Mouse (Mus musculus) liver, embryonic 14.5 days (tissue): Measurements from ENCODE around the gene Tmem135. TPM values are rescaled to one million over a fixed set of nuclear protein-coding genes. Genes with fewer than 3 reads are reported as not detected.

Experiments
- ATAC-seq: fragments of 200-750 bp; cut with Nextera tagmentation; 2 replicates; pipeline ENCODE4 v1.8.0; 2017; ENCODE audit warnings: moderate number of reproducible peaks, mild to moderate bottlenecking, moderate library complexity; ENCODE audit not compliant: insufficient read depth
- DNase-seq, 3 experiments: peaks; one replicate each; pipeline ENCODE4 v3.0.0-alpha.2; 2012 to 2013; ENCODE audit warnings: low read depth in 3 of 3, low spot score in 3 of 3
- H3K27ac ChIP-seq: fragments of 300-500 bp; sonication (generic); 2 replicates; pipeline ENCODE4 v1.5.1; 2014; ENCODE audit warnings: moderate library complexity, mild to moderate bottlenecking, control low read depth, inconsistent platforms
- H3K27me3 ChIP-seq: fragments of 300-500 bp; sonication (generic); 2 replicates; pipeline ENCODE4 v1.6.1; 2014; ENCODE audit warnings: mild to moderate bottlenecking, low read length, moderate library complexity; ENCODE audit not compliant: control insufficient read depth, insufficient read depth
- H3K36me3 ChIP-seq: fragments of 300-500 bp; sonication (generic); replicated peaks from 2 replicates; pipeline ENCODE4 v1.6.1; 2014; ENCODE audit warnings: low read depth; ENCODE audit not compliant: control insufficient read depth, insufficient read depth
- H3K4me1 ChIP-seq, 2 experiments: fragments of 200-500 bp in 1 of 2; fragments of 300-500 bp in 1 of 2; sonication (generic) in 1 of 2; replicated peaks; 2 replicates each; pipeline ENCODE4 v1.6.1; 2012 to 2014; ENCODE audit warnings: antibody characterized with exemption in 1 of 2, inconsistent platforms in 1 of 2, low read length in 1 of 2; ENCODE audit not compliant: control insufficient read depth in 2 of 2, insufficient read depth in 2 of 2
- H3K4me2 ChIP-seq: fragments of 300-500 bp; sonication (generic); 2 replicates; pipeline ENCODE4 v1.6.1; 2014; ENCODE audit warnings: low read depth, mild to moderate bottlenecking, control low read depth, moderate library complexity
- H3K4me3 ChIP-seq, 2 experiments: fragments of 200-500 bp in 1 of 2; fragments of 300-500 bp in 1 of 2; sonication (generic) in 1 of 2; 2 replicates each; pipeline ENCODE4 v1.5.1; 2012 to 2014; ENCODE audit warnings: low read depth in 2 of 2, low read length in 2 of 2, mild to moderate bottlenecking in 2 of 2, control low read depth in 1 of 2, inconsistent platforms in 1 of 2, moderate library complexity in 1 of 2; ENCODE audit not compliant: insufficient read depth in 1 of 2
- H3K9ac ChIP-seq: fragments of 300-500 bp; sonication (generic); replicated peaks from 2 replicates; pipeline ENCODE4 v1.6.1; 2014; ENCODE audit warnings: mild to moderate bottlenecking, control low read depth, moderate library complexity
- H3K9me3 ChIP-seq: fragments of 300-500 bp; sonication (generic); 2 replicates; pipeline ENCODE4 v1.6.1; 2016; ENCODE audit warnings: low read length, mixed read lengths; ENCODE audit not compliant: control insufficient read depth
- CTCF ChIP-seq: IDR thresholded peaks from 2 replicates; pipeline ENCODE4 v1.5.1; 2016; ENCODE audit warnings: antibody characterized with exemption, low read depth, control low read depth
- EP300 ChIP-seq: IDR thresholded peaks from 2 replicates; pipeline ENCODE4 v1.6.1; 2016; ENCODE audit warnings: antibody characterized with exemption, low read depth
- WGBS: fragments of 180-500 bp; shearing (Covaris S2); extraction: QIAGEN DNeasy Blood & Tissue Kit; methylation state at CpG from one replicate; pipeline ENCODE4 v1.1.7; 2014; ENCODE audit not compliant: insufficient replicate concordance; 5-methylcytosine and 5-hydroxymethylcytosine counted together
- polyA plus RNA-seq, 2 experiments: library from polyadenylated mRNA; depleted of rRNA in 1 of 2; stranded (reverse) in 1 of 2; unstranded in 1 of 2; fragments of >200 nt; fragmentation: Nextera tagmentation in 1 of 2; extraction: Ambion mirVana in 1 of 2; gene quantifications; 2 replicates each; pipeline versions ENCODE4 v1.2.1 to v1.2.3; 2012 to 2014

Tmem135 gene
- polyA plus RNA-seq, 2 experiments, result 5.4 to 12.7 TPM

DNA sequence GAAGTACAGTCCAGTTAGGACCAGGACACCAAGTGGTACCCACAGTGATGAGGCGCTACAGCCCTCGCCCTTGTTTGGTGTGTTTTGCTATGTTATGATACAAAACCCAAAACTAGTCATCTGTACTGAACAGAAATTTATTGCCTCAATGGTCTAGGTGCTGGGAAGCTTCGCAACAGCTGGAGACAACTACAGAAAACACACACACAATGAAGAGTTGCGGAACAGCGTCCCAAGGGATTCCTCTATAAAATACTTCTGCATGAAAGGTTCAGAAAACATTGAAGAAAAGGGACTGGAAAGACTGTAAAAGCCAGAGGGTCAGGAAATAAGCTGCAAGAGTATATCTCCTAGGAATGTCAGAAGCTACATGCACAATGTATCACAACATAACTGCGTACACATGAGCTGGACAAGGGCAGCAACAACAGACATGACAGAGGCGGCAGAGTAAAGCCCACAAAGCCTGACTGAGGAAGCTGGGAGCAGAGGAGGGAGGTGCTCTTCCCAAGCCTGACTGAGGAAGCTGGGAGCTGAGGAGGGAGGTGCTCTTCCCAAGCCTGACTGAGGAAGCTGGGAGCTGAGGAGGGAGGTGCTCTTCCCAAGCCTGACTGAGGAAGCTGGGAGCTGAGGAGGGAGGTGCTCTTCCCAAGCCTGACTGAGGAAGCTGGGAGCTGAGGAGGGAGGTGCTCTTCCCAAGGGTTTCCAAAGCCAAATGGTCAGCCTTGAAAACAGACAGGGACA lies 137.8 kb downstream of the Tmem135 start:
- no peak overlapping the region for H3K9ac ChIP-seq
- no peak overlapping the region for H3K4me2 ChIP-seq
- no peaks in the 10 kb centered on the region for H3K4me1 ChIP-seq
- H3K36me3 ChIP-seq, result no peaks in the 10 kb centered on the region
- DNase-seq (no peak), ATAC-seq (no peak)
- WGBS, result 79% methylated on average over 7 of the region's 7 CpGs
- no peaks in the 10 kb centered on the region for H3K27me3 ChIP-seq
- no peak overlapping the region for H3K27ac ChIP-seq
- no peak overlapping the region for H3K4me3 ChIP-seq
- no peaks in the 10 kb centered on the region for H3K9me3 ChIP-seq
- no peak for TF ChIP-seq CTCF
- no peak for TF ChIP-seq EP300

- Histone ChIP-seq H3K4me3 (no peak overlapping the region), H3K27me3 (no peaks in the 10 kb centered on the region), H3K4me2 (no peak overlapping the region), H3K27ac (no peak overlapping the region), H3K36me3 (no peaks in the 10 kb centered on the region), H3K9me3 (no peaks in the 10 kb centered on the region), H3K4me1 (no peaks in the 10 kb centered on the region), H3K9ac (no peak overlapping the region)
- ATAC-seq (no peak), DNase-seq (no peak)
- TF ChIP-seq CTCF, result no peak
- no peak for TF ChIP-seq EP300
These were observed 143.1 kb downstream of the Tmem135 start for GRCm38 (mm10) chr7:89260966-89261365.

DNA sequence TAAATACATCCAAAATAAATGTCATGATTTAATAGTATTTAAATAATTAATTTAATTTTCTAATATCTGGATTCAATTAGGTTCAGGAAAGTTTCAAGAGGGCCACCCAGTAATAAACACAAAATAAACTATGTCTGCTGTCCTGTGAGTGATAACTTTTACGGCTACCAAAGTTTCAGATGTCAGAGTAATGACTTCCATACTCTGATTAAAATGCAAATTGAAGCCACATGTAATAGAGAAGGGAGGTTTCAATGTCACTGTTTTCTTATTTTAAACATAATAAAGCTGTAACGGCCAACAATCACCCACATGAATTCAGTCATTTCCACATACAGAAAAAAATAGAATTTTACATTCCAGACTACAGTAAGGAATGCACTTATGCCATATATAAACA lies 145.2 kb downstream of the Tmem135 start:
- Histone ChIP-seq H3K9me3 (no peaks in the 10 kb centered on the region), H3K9ac (no peak overlapping the region), H3K27me3 (no peaks in the 10 kb centered on the region), H3K4me1 (no peaks in the 10 kb centered on the region), H3K4me2 (no peak overlapping the region), H3K27ac (no peak overlapping the region), H3K4me3 (no peak overlapping the region), H3K36me3 (no peaks in the 10 kb centered on the region)
- TF ChIP-seq CTCF, result no peak
- no peak for TF ChIP-seq EP300
- ATAC-seq, result no peak
- DNase-seq, result no peak
- 65% methylated on average over 2 of the region's 2 CpGs for WGBS

DNA sequence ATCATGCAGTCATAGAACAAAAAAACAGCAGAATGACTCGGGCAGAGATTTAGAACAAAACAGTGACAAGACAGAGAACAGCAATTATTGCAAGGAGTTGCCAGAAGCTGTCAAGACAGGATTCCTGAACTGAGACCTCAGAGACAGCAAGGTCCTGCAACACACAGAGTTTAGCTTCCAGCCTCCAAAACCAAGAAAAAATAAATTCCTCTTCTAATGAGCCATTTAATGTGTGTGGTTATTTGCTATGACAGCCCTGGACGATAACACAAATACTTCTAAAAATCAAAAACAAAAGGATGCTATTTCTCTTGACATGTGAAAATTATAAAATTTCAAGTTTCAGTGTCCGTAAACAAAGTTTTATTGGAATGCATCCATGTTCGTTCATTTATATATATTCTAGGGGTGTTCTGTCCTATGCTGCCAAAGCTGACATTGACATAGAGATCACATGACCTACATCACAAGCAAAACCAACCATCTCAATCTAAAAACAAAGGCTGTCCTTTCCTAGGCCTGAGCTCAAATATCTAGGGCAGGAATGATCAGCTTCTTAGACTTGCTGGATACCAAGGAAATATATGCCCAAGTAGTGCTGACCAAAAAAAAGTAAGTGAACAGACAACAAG lies 146.0 kb downstream of the Tmem135 start:
- H3K27ac ChIP-seq, result no peak overlapping the region
- no peak overlapping the region for H3K4me2 ChIP-seq
- H3K36me3 ChIP-seq, result no peaks in the 10 kb centered on the region
- no peak for TF ChIP-seq EP300
- no peak for TF ChIP-seq CTCF
- H3K4me3 ChIP-seq, result no peak overlapping the region
- no peak for DNase-seq
- WGBS, result 57% methylated on average over 4 of the region's 4 CpGs
- no peaks in the 10 kb centered on the region for H3K27me3 ChIP-seq
- no peak overlapping the region for H3K9ac ChIP-seq
- H3K9me3 ChIP-seq, result no peaks in the 10 kb centered on the region
- no peak for ATAC-seq
- H3K4me1 ChIP-seq, result no peaks in the 10 kb centered on the region

DNA sequence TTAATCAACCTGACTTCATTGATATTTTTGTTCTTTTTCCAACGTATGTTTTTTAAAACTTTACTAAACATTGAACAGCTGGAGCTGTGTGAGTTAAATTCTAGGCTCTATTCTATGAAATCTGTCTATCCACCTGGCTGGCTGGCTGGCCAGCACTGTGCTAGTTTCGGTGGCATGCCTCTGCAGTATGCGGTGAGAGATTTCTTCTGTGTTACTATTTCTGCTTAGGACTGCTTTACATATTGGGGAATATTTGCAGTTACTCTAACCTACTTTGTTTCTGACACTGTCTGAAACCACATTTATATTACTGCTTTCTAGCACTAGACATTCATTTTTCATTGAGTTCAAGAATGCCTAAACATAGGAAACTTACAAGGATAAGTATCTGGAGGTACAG lies 150.2 kb downstream of the Tmem135 start:
- H3K27me3 ChIP-seq, result no peaks in the 10 kb centered on the region

More for the DNA sequence above, 150.2 kb downstream of the Tmem135 start:
- no peak for TF ChIP-seq CTCF
- no peak for TF ChIP-seq EP300
- Histone ChIP-seq H3K4me3 (no peak overlapping the region), H3K9ac (no peak overlapping the region), H3K4me1 (no peaks in the 10 kb centered on the region), H3K4me2 (no peak overlapping the region), H3K27ac (no peak overlapping the region), H3K9me3 (no peaks in the 10 kb centered on the region), H3K36me3 (no peaks in the 10 kb centered on the region)
- 68% methylated on average over 3 of the region's 3 CpGs for WGBS
- ATAC-seq (no peak), DNase-seq (no peak)
